Mouse (Mus musculus) T-cell, adult 2 months (primary cell): ENCODE results near the gene Brpf3.
"Not testable (repeated sequence)": the region's sequence is repeated elsewhere in the genome, so short reads cannot be mapped to it uniquely, and the experiment has no call there.

Experiments used
- DNase-seq: peaks from one replicate; pipeline ENCODE4 v3.0.0; 2022; ENCODE audit warnings: low spot score

The Brpf3 gene

DNA sequence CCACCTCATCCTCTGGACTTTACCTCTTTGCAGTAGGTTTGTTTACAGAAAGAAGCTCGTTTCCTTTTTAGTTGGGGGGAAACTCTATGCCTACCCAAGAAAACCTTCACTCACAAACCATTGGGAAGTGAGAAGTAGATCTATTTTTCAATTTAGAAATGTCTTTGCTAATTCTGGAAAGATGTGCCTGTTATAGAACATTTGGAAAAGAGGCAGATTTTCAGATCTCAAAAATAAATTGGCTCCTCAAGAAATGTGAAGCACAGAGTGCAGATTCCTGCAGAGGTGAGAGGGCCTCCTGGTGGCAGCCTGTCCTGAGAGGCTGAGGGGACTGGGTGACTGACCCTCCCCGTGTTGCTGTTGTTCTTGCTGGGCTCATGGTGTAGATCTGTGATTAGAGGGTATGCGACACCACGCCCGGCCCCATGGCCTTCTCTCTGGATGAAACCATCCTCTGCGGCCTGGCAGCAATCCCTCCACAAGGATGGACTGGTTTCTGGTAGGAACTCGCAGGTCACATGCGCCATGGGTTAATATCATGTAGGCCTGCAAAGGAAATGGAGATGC, 26.9 kb downstream of the Brpf3 start:
- DNase-seq: no peak

DNA sequence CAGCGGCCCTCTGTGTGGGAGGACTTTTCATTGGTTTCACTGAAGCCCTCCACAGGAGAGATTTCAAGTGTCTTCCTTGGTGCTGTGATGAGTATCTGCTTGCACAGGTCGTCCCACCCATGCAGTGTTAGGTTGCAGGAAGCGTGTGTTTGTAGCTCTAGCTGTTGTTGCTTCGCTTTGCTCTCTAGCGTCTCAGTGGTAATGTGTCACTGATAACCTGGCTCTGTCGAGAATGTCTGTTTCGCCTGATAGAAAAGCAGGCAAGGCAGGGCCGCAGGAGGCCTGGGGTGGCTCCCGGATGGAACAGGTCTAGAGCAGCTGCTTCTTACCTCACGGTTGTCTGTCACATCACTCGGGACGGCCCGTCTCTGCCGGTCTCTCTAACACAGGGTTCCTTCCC, 28.2 kb downstream of the Brpf3 start:
- no peak for DNase-seq

DNA sequence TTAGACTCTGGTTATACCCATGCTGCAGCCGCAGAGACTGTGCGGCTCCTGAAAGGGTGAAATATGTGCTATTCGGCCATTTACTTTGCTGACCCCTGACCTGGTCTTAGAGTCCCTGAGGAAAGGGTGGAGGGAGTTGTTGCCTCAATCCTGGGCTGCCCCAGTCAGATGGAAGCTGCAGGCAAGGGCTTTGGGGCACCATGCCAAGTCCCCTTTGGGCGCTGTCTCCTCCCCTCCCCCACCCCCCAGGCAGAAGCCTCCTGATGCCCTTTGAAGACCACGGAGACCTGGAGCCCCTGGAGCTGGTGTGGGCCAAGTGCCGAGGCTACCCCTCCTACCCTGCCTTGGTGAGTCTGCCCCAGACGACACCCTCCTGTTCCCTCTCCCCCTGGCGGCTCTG, 30.2 kb downstream of the Brpf3 start:
- DNase-seq: no peak

DNA sequence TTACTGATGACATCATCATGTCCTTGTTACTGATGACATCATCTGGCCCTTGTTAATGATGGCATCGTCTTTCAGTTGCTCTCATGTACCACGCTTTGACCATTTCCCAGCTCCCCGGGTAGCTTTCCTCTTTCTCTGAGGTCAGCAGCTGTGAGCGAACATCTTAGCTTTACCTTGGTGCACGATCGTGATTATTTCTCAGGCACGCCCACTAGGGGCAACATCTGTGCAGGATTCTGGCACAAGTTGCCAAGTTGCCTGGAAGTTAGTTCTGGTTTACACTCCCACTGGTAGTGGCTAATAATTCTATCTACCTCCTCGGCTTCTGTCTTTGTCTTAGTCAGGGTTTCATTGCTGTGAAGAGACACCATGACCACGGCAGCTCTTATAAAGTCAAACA, 31.1 kb downstream of the Brpf3 start:
- DNase-seq: no peak

DNA sequence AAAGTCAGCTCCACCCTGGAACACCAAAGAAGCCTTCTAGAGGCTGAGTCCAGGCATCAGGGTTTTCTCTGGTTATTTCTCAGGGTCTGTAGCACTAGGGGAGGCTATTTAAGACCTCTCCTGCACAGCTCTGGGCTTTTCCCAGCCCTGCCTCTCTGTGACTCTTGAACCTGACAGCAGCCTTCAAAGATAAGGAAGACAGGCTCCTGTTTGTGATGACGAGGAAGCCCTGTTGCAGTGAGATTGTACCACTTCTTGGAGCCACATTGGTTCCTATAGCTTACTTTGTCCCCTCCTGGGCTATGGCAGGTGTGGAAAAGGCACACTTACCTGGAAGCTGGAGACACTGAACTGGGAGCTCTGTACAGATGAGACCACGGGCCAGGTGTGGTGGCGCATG, 32.0 kb downstream of the Brpf3 start:
- DNase-seq: no peak

DNA sequence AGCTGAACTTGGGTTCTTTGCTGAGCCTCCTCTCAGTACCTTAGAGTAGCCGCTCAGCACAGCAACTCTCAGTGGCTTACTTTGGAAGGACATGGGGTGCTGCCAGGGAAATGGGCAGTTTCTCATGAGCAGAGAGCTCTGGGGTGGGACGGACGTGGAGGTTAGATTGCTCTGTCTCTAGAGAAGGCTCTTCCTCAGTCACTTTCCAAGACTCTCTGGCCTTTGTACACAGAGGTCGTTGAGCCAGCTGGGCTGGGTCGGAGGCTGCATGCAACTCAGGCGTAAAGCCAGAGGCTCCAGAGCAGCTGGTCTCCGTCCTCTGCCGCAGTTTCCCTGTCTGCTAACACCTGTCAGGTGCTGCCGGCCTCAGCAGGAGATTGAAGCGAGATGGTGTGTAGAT, 33.8 kb downstream of the Brpf3 start:
- DNase-seq: peak; percentile 18

DNA sequence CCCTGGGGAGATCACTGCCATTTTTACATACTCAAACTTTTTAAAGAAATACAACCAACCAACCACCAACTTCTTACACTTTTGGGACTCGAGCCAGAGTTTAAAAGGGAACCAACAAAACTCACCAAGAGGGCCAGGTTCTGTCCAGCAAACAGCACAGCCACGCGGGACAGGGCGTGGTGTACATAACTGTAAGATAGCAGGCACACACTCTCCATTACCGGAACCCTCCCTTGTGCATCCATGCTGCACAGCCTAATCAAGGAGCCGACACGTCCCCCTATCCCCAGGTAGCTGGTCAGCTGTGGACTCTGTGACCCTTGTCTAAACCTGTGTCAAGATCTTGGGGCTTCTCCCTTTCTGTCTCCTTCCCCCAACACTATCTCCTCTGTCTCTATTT, 37.0 kb downstream of the Brpf3 start:
- no peak for DNase-seq

DNA sequence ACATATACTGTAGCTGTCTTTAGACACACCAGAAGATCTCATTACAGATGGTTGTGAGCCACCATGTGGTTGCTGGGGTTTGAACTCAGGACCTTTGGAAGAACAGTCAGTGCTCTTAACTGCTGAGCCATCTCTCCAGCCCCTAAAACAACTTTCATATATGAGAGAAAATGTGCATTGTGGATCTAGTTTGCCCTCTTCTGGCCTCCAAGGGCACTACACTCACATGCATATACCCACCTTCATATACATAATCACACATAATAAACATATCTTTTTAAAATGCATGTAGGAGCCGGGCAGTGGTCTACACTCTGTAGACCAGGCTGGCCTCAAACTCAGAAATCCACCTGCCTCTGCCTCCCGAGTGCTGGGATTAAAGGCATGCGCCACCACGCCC, 41.1 kb downstream of the Brpf3 start:
- DNase-seq: not testable (repeated sequence)

DNA sequence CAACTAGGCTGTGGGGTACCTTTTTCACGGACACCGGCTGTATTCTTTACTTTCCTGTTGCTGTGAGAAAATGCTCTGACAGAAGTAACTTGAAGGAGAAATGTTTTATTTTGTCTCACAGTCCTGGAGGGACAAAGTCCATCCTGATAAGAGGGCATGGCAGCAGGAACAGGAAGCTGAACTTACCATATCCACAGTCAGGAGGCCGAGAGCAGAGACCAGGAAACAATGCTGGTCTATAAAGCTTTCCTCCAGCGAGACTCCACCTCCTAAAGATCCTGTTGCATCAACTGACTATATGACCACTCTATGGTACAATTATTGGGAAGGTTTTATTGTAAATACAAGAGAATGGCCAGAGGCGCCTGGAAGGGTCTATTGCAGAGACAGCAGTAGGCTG, 42.8 kb downstream of the Brpf3 start:
- no peak for DNase-seq

DNA sequence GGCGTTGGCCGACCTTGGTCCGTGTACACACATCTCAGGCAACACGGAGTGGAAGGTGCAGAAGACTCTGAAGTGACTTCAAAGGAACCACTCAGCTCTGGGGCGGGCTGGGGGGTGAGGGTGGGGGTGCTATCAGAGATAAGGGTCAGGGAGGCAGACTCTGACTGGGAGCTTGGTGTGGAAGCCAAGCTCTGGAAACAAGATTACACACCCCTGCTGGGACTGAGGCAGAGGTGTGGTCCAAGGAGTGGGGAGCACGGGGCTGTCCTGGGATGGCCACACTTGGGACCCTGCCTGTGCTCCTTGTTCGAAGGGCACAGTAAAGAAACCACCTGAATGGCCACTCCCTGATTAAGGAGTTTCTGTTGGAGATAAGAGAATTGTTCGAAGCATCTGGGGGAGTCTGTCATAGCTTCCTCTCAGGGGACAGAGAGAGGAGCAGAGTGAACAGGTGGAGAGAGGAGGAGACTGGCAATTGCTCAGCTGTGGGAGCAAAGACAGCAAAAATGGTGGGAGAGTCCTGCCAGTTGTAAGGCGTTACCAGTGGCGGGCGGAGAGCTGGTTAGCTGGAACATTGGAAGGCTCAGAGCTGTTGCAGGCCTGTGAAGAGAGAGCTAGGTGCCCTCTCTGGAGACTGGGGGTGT, 46.2 kb downstream of the Brpf3 start:
- DNase-seq: no peak

DNA sequence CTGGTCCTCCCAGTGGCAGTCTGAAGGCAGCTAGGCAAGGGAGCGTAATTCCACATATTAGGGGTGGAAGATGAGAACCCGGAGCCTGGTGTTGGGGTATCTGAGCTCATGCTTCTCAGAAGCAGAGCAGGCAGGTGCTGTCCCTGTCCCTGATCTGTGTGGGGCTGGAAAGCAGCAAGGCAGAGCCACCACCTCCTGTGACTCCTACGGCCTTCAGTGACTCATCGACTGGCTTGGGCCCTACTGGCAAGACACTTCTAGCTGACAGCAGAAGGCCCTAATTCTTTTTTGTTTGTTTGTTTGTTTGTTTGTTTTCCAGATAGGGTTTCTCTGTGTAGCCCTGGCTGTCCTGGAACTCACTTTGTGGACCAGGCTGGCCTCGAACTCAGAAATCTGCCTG, 49.6 kb downstream of the Brpf3 start:
- DNase-seq: no peak

DNA sequence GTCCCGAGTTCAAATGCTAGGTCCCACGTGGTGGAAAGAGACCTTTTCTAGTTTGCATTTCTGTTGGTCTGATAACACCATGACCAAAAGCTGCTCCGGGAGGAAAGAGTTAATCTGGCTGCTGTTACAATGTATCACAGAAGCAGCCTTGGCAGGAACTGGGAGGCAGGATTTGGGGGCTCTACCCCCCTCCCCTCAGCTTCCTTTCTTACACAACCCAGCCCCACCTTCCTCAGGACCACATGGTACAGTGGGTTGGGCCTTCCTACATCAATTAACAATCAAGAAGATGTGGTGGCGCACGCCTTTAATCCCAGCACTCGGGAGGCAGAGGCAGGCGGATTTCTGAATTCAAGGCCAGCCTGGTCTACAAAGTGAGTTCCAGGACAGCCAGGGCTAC, 53.5 kb downstream of the Brpf3 start:
- no peak for DNase-seq

DNA sequence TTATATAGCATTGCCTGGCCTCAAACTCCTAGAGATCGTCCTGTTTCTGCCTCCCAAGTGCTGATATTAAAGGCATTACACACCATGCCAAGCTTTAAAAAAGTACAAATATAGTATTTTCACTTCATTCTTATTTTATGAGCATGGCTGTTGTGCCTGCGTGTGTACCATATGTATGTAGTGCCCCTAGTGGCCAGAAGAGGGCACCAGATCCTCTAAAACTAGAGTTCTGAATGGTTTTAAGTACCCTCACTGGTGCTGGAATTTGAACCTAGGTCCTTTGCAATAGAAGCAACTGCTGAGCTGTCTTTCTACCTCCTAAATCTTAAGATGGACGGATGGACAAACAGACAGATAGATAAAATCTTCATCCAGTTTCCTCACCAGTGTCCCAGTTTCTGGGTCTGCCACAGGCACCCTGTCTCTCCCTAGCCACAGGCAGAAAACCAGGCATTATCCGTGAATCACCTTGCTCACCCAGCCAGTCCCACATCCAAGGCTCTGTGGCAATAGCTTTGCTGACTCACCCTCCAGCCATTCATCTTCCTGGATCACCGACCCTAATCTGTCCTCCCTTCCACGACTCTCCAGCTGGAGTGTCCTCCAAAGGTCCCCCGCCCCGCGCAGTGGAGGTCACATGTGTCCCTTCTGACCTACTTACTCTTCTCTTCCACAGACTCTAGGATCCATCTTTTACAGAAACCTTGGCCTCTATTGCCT, 54.4 kb downstream of the Brpf3 start:
- DNase-seq: peak; percentile 22

DNA sequence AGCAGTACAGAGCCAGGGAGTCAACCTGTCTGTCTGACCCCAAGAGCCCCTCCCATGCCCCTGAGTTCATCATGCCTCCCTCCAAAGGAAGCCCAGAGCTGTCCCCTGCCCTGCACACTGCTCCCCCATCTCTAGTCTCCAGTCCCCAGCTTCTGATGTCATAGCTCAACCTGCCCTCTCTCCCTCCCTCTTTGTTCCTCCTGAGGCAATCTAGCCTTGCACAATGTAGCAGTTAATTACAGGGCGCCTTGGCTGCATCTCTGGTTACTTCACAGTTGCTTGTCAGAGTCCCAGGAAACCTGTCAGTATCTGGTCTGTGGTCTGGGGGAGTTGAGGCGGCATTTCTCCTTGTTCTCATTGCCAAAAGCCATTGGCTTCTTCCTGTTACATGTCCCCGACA, 55.1 kb downstream of the Brpf3 start:
- DNase-seq: no peak

DNA sequence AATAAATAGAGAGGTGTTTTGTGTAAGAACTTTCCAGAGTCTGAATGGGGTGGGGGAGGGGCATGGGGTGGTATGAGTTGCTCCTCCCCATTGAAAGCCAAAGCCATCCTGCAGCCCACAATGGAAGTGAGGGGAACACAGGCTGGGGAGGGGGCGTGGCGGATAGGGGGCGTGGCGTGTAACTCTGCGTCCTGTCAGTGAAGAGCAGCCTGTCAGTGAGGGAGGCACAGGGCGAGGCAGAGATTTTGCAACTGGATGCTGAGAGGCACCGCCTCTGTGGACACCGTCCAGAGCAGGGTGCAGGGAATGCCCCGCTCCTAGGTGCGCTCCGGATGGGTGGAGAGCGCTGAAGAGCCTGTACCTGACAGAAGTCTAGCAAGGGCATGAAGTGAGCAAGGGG, 57.3 kb downstream of the Brpf3 start, which contains the start of gene Pnpla1:
Pnpla1 (plus strand) TSS at position 207 of the 400 bp plus-strand sequence.
- no peak for DNase-seq

DNA sequence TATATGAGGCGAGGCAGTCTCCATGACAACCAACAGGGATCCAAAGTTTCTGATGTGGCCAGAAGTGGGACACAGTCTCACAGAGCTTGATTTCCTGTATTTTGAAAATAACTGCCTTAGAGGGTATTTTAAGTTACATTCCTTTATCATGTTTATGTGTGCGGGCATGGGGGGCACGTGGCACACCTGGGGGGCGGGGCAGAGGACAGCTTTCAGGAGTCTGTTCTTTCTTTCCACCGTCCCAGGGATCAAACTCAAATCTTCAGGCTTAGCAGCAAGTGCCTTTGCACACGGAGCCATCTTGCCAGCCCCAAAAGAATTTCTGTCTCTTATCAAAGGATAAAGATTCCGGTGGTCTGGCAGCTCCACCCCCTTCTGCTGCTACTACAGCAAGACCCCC, 63.0 kb downstream of the Brpf3 start:
- DNase-seq: peak; percentile 14

DNA sequence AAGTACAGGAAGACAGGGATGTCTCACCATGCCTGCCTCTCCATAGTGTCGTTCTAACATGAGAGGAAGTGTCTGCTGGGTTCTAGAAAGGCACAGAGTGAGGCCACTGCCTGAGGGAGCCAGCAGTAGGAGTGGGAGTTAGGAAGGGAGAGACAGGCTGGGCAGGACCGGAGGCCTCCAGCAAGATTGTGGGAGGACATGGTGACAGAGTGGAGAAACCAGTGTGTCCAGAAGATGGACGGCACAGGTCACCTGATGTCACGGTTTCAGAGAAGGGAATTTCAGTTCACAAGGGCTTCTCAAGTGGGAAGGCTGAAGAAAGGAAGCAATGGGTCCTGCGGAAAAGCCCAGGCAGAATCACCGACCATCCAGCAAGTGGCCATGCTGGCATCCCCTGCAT, 63.6 kb downstream of the Brpf3 start:
- no peak for DNase-seq

DNA sequence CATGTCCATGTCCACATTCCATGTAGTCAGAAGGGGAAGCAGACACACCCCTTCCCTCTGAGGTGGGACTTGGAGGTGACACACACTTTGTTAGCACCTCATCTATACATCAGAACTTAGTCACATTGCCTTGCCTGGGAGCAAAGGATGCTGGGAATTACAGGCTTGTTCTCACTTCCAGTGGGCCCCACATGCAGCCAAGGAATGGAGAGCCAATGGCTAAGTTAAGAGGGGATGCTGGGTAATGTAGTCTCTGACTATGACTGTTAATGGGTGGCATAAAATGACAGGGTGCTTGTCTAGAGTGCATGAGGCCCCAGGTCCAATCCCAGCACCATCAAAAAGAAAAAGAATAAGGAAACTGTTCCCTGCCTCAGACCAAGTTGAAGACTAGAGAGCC, 66.0 kb downstream of the Brpf3 start:
- DNase-seq: no peak

DNA sequence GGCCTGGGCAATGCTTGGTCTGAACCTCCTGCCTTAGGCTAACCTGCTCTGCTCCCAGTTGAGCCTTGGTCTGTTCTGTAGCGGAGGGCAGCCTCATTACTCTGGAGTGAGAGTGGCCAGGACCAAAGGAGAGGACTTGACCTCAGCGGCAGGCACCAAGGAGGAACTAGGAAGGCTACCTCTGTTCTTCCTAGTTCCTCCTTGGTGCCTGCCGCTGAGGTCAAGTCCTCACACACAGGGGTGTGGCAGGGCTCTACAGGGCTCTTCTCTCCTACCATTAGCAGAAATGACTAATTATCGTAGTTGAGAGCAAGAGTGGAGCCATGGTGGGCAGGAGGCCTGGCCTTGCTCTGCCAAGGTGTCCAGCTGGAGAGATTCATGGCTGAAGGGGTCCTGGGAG, 66.5 kb downstream of the Brpf3 start:
- no peak for DNase-seq

DNA sequence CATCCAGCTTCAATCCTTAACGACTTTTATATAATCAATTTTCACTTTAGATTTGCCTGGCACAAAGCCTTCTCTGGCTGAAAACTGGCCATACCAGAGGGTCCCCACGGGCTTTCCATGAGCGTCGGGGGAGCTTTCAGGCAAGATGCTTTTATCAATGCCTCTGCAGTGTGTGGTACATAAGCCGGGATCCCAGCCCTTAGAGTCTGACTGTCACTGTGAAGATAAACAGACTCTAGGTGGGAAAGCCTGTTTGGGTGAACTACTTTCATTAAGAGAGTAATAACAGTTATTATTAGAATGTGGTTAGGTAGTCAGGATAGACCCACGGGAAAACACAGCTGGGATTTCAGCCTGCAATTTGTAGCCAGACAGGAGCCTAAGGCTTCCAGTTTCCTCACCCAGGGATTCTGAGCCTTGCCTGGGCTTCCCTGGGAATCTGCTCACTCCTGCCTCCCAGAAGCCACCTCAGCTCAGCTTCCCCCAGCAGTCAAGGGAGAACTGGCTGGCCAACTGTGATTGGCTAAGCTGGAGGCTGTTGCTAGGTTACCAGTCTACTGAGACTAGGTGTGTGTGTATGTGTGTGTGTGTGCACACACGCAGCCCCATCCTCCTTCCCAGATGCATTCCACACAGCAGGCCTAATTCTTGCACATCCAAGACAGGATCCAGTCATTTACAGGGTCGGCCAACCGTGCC, 68.7 kb downstream of the Brpf3 start:
- no peak for DNase-seq

DNA sequence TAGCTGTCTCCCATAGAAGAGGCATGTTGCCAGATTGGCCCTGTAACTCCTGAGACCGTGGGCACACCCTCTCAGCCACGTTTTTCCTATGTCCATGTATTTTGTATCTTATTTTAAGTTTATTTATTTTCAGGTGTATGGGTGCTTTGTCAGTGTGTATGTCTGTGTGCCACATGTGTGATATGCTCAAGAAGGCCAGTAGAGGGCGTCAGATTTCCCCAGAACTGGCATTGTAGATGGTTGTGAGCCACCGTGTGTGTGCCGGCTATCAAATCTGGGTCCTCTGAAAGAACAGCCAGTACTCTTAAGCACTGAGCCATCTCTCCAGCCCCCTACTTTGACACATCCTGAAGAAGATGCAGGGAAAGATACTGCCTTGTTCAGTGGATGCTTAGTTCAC, 69.5 kb downstream of the Brpf3 start:
- no peak for DNase-seq

DNA sequence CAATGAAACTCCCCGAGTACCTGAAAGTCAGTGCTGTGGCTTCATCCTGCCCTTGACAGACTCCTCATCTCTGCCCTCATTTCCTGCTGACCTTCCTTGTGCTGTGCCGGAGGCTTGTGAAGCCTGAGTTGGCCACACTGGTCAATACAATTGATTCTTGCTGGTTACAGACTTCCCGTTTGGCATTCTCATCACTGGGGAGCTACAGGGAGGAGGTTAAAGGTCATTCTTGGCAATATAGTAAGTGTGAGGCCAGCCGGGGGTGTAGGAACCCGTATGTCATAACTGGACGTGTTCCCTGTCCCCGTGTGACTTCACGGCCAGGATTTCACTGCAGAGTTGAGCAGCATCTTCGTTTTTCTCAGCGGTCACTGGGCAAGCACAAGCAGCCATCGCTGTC, 70.9 kb downstream of the Brpf3 start:
- DNase-seq: no peak

DNA sequence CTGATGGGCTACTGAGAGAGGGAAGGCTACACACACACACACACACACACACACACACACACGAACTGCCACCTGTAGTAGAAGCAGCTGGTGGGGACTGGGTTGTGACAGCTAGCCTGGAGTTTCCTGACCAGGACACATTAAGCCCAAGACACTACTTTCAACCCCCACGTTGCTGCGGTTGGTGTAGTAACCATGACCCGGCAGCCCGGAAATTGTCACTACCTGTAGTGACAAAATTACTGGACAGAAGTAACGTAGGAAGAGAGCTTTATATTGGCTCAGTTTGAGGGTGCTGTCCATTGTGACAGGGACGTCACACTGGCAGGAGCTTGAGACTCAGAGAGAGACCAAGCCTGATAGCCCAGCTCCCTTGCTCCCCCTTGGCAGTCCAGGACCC, 71.4 kb downstream of the Brpf3 start:
- DNase-seq: no peak
